Mouse (Mus musculus) ES-E14 (cell line): Measurements from ENCODE around the gene Lamb3.

ENCODE experiments used
- CHD2 ChIP-seq: IDR thresholded peaks from 2 replicates; pipeline ENCODE4 v1.6.1; 2014; ENCODE audit warnings: mild to moderate bottlenecking, low read depth, low read length, inconsistent platforms
- MAFK ChIP-seq: IDR thresholded peaks from 2 replicates; pipeline ENCODE4 v1.6.1; 2014; ENCODE audit warnings: mild to moderate bottlenecking, low read depth, low read length, inconsistent platforms; ENCODE audit not compliant: insufficient read depth
- ZC3H11A ChIP-seq: IDR thresholded peaks from 2 replicates; pipeline ENCODE4 v1.6.1; 2012; ENCODE audit warnings: low read depth, mild to moderate bottlenecking, inconsistent platforms, low read length, borderline replicate concordance
- ZNF384 ChIP-seq: IDR thresholded peaks from 2 replicates; pipeline ENCODE4 v1.6.1; 2012; ENCODE audit warnings: low read depth, low read length, inconsistent platforms

DNA sequence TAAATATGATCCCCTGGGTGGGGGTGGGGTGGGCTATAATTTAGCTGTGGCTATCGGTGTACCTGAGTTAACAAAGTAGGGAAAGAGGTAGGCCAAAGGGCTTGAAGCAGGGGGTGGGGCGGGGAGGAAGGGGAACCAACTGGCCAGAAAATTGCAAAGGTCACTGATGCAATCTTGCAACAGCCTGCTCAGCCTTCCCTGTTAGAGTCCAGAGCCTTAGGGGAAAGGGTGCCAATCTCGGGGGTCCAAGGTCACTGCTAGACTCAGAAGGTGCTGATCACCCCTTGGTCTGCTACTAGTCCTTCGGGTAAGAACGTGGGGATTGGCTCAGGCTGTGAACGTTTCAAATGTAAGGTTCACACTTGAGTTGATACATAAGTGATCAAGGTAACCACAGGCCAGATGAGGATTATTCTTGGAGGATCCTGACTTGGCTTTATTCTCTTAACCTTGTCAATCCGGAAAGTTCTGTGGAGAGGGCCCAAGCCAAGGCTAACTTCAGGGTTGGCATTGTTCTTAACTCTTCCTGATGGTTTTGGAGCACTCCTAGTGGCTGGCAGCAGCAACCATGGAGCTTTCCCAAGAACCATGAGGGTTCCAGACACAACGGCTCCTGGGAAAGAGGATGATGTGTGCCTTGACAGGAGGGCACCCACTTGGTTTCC, 67.0 kb downstream of the Lamb3 start:
- TF ChIP-seq ZC3H11A (no peak), CHD2 (no peak), ZNF384 (no peak), MAFK (no peak)
